Mouse (Mus musculus): ENCODE data around the gene Zfp663.

The Zfp663 gene

GRCm38 (mm10) chr2:165321381-165321888 is 47.1 kb downstream of the Zfp663 start:
- DNase-seq (ENCODE audit: low spot score in 2 of 2) = no peak

DNA sequence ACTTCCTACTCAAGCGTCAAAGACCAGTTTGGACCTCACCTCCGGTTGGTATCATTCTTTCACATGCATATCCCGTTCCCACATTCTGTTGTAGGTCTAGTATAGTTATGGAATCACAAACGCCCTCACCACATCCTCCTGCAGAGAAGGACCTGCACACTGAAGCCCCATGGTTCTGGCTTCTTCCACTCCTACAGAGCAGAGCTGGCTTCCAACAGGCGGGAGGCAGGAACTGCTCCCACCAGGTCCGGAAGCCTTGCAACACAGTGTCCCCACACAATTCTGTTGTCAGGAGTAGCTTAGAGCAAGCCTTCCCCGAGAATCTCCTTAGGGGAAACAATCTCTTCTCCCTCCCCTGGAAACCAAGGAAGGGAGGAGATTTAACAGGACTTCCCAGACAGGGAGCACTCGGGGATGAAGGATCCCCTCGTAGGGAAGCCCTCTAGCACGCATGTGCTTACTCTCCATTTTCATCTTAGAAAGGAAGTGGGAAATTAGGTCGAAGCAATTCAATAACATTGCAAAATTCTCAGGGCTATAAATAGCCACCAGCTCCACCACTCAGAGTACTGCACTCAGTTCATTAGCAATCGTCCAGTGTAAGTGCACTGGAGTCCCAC is 47.9 kb downstream of the Zfp663 start:
- DNase-seq (ENCODE audit: low spot score in 2 of 2) = peak in 1 of 2 experiments; percentile 32

DNA sequence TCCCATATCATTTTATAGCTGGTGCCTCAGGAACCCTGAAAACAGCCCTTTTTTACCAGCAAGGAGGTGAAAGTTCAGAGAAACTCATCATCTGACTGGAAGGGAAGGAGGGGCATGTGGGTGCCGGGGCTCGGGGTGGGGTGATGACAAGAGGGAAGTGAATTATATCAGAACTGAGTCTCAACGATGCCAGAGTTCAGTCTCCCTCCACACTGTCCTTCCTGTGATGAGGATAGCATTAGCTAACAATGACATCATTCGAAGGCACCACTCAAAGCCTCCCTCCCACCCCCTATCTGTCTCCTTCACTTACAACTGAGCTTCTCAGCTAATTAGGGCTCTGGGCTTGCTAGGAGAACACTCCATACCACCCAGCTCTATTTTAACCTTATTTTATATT is 49.0 kb downstream of the Zfp663 start:
- DNase-seq (ENCODE audit: low spot score in 2 of 2) = no peak

GRCm38 (mm10) chr2:165318941-165319340 is 49.6 kb downstream of the Zfp663 start:
- no peak for DNase-seq (ENCODE audit: low spot score in 2 of 2)

DNA sequence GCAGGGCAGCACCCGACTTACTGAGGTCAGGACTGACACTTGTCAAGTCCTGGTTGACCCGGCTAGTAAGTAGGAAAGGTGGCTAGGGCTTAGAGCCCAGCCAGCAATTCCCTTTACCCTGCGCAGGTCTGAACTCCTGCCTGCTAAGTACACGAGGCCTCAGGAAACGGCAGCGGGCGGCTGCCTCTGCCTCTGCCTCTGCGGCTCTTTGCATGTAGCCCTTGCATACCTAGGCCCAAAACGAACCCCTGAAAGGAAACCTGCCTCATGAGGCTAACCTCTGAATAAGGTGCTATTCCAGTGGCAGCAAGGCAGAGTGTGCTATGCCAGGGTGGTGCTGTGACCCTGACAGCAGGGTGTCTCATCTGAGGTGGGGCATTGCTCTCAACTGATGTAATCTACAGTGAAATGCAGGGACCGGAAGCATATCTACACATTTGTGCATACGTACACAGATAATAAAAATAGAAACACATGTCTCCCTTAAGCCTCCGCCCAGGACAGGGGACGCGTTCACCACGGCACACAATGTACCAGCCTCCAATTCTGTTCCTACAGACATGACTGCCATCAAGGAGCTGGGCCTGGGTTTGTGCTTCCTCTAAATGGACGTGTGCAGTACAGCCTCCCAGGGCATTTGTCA is 50.8 kb downstream of the Zfp663 start:
- no peak for DNase-seq (ENCODE audit: low spot score in 2 of 2)

DNA sequence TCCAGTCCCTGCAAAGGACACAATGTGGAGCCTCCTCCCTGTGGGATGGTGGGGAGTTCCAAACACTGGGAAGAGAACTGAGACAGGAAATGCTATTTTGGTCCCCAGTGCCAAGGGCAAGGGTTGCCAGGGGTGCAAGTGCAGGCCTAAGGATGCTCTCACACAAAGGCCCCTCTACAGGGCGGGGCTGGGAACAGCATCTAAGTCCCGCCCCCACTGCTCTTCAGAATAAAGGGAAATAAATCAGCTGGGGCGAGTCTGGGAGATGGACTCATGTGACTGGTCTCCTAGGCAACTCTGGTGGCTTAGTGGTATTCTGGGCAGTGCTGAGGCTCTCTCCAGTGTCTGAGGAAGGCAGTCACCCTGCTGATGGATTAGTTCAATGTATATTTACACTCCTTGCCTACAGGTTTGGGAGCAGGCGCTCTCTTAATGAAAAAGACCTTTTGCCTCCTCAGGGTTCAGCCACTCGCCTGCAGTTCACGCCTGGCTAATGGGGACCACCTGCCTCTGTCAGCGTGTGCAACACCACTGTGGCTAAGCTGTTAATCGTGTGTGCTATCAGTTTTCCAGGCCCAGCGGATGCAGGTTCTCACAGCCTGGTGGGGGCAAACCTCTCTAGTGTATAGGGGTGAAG is 51.6 kb downstream of the Zfp663 start:
- peak in 1 of 2 experiments; percentile 35 for DNase-seq (ENCODE audit: low spot score in 2 of 2)

- no peak for DNase-seq (ENCODE audit: low spot score in 2 of 2)
Observed at GRCm38 (mm10) chr2:165316204-165316603, 52.3 kb downstream of the Zfp663 start.

- DNase-seq (ENCODE audit: low spot score in 2 of 2) = no peak
Observed at GRCm38 (mm10) chr2:165314197-165314596, 54.3 kb downstream of the Zfp663 start.

DNA sequence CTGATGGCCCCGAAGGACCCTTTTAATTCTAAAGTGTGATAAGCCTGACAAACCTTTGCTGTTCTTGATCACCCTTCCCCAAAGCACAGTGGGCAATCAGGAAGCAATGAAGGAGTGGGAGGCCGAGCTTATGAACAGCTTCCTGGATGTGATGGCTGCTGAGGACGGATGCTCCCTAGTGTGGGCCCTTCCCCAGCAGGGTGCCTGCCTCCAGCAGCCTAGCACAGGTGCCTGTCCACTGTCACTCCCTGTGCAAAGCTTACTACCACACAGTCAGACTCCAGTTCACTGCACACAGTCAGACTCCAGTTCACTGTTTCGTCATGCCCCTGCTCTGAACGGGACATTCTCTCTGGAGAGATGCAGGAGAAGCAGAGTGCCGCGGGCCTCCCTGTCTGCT is 56.1 kb downstream of the Zfp663 start:
- no peak for DNase-seq (ENCODE audit: low spot score in 2 of 2)

DNA sequence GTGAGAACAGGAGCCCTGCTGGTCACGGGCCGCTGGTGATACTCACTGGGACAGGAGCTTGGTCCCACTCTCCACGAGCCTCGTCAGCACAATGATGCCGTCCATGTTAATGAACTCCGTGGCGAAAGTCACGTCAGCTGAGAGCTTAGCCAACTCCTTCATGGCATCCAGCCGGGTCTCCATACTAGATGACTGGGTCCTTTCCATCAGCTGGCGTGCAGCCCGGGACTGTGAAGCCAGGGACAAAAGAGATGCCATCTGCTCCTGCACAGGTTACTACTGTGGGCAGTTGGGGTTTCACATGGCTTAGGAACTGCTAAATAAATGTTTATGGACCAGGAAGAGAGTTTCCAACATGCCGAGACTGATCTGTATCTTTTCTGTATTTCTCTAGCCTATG is 57.0 kb downstream of the Zfp663 start:
- DNase-seq (ENCODE audit: low spot score in 2 of 2) = no peak

DNA sequence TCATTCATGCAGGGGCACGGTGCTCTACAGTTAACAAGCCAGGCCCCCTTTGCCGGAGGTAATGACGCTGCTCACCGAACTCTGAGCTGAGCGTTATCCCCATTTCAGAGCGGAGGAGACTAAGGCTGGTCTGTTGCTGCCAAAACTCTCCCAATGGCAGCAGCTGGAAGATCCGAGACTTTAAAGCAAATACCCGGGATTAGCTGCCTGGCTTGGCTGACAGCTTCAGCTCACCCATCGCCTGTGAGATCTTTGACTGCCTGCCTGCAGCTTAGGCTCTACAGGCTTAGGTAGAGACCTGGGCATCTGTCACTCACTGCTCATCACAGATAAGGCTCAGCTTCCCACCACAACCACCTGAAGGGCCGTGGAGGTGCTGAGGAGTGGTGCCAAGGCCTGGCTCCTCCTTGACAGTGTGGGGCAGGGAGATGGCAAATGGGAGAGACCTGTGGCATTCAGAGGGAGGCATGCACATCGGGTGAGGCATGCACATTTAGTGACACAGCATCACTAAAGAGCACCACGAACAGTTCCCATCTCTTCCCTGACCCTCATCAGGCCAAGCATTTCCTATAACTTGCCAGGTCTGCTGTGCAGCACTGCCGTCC is 57.6 kb downstream of the Zfp663 start:
- no peak for DNase-seq (ENCODE audit: low spot score in 2 of 2)

DNA sequence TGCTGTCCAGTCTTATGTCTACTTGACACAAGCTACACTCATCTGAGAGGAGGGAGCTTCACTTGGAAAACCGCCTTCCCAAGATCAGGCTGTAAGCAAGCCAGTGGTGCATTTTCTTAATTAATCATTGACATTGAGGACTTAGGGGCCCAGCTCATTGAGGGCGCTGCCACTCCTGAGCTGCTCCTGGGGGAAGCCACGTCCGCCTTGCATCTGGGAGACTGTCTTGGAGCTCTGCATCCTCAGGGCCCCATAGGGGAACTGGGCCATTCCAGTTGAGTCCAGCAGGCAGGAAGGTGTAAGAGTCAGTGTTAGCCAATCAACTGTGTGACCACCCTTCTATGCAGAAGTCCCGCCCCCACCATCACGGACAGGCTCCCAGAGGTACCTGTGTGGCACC is 60.7 kb downstream of the Zfp663 start:
- no peak for DNase-seq (ENCODE audit: low spot score in 2 of 2)

GRCm38 (mm10) chr2:165305438-165305837 is 63.1 kb downstream of the Zfp663 start:
- DNase-seq (ENCODE audit: low spot score in 2 of 2) = no peak

- DNase-seq (ENCODE audit: low spot score in 2 of 2) = no peak
Observed at GRCm38 (mm10) chr2:165304819-165305218, 63.7 kb downstream of the Zfp663 start.

DNA sequence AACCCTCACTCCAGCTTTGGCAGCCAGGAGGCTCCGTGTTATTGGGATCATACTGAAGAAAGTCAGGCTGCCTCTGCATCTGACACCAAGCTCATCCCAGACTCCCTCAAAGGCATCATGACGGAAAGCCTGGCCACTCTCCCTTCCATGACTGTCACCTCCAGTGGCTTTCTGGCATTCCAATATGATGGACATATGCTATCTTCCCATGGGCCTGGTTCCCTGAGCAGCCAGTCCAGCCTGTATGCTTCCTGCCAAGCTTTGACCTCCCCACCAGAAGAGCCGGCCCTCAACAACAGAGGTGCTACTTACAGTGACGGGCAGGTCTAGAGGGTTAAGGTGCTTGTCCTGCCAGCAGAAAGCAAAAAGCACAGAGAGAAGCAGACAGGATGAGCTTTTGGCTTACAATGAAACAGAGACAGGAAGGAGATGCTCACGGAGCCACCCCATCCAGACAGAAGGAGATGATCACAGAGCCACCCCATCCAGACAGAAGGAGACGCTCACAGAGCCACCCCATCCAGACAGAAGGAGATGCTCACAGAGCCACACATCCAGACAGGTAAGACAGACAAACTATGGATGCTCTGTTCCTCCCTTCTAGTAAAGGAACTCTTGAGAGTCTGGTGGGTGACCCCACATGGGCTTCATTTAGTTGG is 65.0 kb downstream of the Zfp663 start:
- DNase-seq (ENCODE audit: low spot score in 2 of 2) = no peak

- DNase-seq (ENCODE audit: low spot score in 2 of 2) = no peak
Observed at GRCm38 (mm10) chr2:165301409-165301808, 67.1 kb downstream of the Zfp663 start.

Data from urinary bladder, postnatal 36 days (tissue).